In genomic region chr5:53249431-53250061, GRCm38 (mm10) we compare ENCODE assay signal across 13 mouse cellular contexts. TPM values are rescaled to one million over a fixed set of nuclear protein-coding genes. Genes with fewer than 3 reads are reported as not detected.
DNase-seq lines count a peak whose midpoint lies in the region; ATAC-seq and TF ChIP-seq lines count a peak whose summit lies in the region.
"Had no signal": no experiment of that assay in that cellular context is flagged by ENCODE, and none has a peak within 500 bp of the region (broad histone marks: within the 10 kb centered on the region; RNA-seq: fewer than 3 reads in every experiment).

No protein-coding gene starts in this region.

- H3K9ac ChIP-seq in embryonic facial prominence, embryonic 14.5 days (ENCODE audit: low read depth, low read length) = no peak overlapping the region
- no peak overlapping the region for H3K9ac ChIP-seq in lung, embryonic 15.5 days
- no peak overlapping the region for H3K9ac ChIP-seq in hindbrain, embryonic 14.5 days
- no peak overlapping the region for H3K9ac ChIP-seq in midbrain, postnatal 0 days (replicated peaks; ENCODE audit: low read length, poor library complexity, severe bottlenecking)
- H3K9ac ChIP-seq: liver, embryonic 12.5 days had no signal

- no peaks in the 10 kb centered on the region for H3K36me3 ChIP-seq in embryonic facial prominence, embryonic 14.5 days (ENCODE audit: control insufficient read depth, insufficient read depth, low read length)
- no peaks in the 10 kb centered on the region for H3K36me3 ChIP-seq in embryonic facial prominence, embryonic 10.5 days (replicated peaks)
- H3K36me3 ChIP-seq in lung, embryonic 15.5 days = no peaks in the 10 kb centered on the region
- no peaks in the 10 kb centered on the region for H3K36me3 ChIP-seq in hindbrain, embryonic 14.5 days (replicated peaks; ENCODE audit: control insufficient read depth, insufficient read depth)
- no peaks in the 10 kb centered on the region for H3K36me3 ChIP-seq in midbrain, postnatal 0 days (ENCODE audit: insufficient read depth, low read length)
- H3K36me3 ChIP-seq: liver, embryonic 12.5 days had no signal

- H3K27ac ChIP-seq in embryonic facial prominence, embryonic 14.5 days (replicated peaks; ENCODE audit: low read depth, low read length) = no peak overlapping the region
- H3K27ac ChIP-seq in embryonic facial prominence, embryonic 10.5 days (replicated peaks) = no peak overlapping the region
- no peak overlapping the region for H3K27ac ChIP-seq in lung, embryonic 15.5 days
- H3K27ac ChIP-seq in hindbrain, embryonic 14.5 days = no peak overlapping the region
- H3K27ac ChIP-seq in midbrain, postnatal 0 days (ENCODE audit: low read depth, low read length) = no peak overlapping the region
- H3K27ac ChIP-seq: liver, embryonic 12.5 days had no signal

- peak; percentile 71; the same call in 1 of the 2 replicates for ATAC-seq in embryonic facial prominence, embryonic 14.5 days (ENCODE audit: low read depth)
- 0 out of 2 replicates have a peak, but pooled peaks have one; percentile 27 for ATAC-seq in lung, embryonic 15.5 days (ENCODE audit: borderline replicate concordance, extremely low read depth, low FRiP score, low TSS enrichment)
- peak; percentile 63; the same call in 1 of the 2 replicates for ATAC-seq in hindbrain, embryonic 14.5 days (ENCODE audit: low FRiP score)
- ATAC-seq in midbrain, postnatal 0 days (ENCODE audit: low FRiP score) = peak; percentile 55
- ATAC-seq: intestine, postnatal 0 days; liver, embryonic 12.5 days; lung, postnatal 0 days had no signal

- no peak overlapping the region for H3K4me3 ChIP-seq in embryonic facial prominence, embryonic 14.5 days (ENCODE audit: low read depth, low read length)
- H3K4me3 ChIP-seq in embryonic facial prominence, embryonic 10.5 days = no peak overlapping the region
- H3K4me3 ChIP-seq in lung, embryonic 15.5 days = no peak overlapping the region
- H3K4me3 ChIP-seq in hindbrain, embryonic 14.5 days (replicated peaks; ENCODE audit: low read length) = no peak overlapping the region
- H3K4me3 ChIP-seq in midbrain, postnatal 0 days (ENCODE audit: low read depth, low read length) = no peak overlapping the region
- H3K4me3 ChIP-seq: liver, embryonic 12.5 days had no signal

- no peak for TF ChIP-seq CTCF in midbrain, postnatal 0 days (IDR thresholded peaks at IDR 0.05)

- H3K9me3 ChIP-seq in embryonic facial prominence, embryonic 14.5 days (ENCODE audit: control insufficient read depth, low read length) = no peaks in the 10 kb centered on the region
- H3K9me3 ChIP-seq in embryonic facial prominence, embryonic 10.5 days = no peaks in the 10 kb centered on the region
- H3K9me3 ChIP-seq in lung, embryonic 15.5 days = no peaks in the 10 kb centered on the region
- no peaks in the 10 kb centered on the region for H3K9me3 ChIP-seq in hindbrain, embryonic 14.5 days (ENCODE audit: control insufficient read depth, low read length)
- no peaks in the 10 kb centered on the region for H3K9me3 ChIP-seq in midbrain, postnatal 0 days (ENCODE audit: low read length)
- H3K9me3 ChIP-seq: liver, embryonic 12.5 days had no signal

- H3K4me1 ChIP-seq in embryonic facial prominence, embryonic 14.5 days (ENCODE audit: control insufficient read depth, insufficient read depth, low read length) = no peaks in the 10 kb centered on the region
- peaks cover 13% of the 10 kb centered on the region for H3K4me1 ChIP-seq in embryonic facial prominence, embryonic 10.5 days
- H3K4me1 ChIP-seq in lung, embryonic 15.5 days = no peaks in the 10 kb centered on the region
- no peaks in the 10 kb centered on the region for H3K4me1 ChIP-seq in hindbrain, embryonic 14.5 days (replicated peaks; ENCODE audit: control insufficient read depth, insufficient read depth, low read length)
- no peaks in the 10 kb centered on the region; the same call in 1 of the 2 replicates for H3K4me1 ChIP-seq in midbrain, postnatal 0 days (ENCODE audit: insufficient read depth, low read length)
- H3K4me1 ChIP-seq: liver, embryonic 12.5 days had no signal

- H3K4me2 ChIP-seq in embryonic facial prominence, embryonic 14.5 days (ENCODE audit: low read depth, low read length) = no peak overlapping the region
- H3K4me2 ChIP-seq in lung, embryonic 15.5 days = no peak overlapping the region
- no peak overlapping the region for H3K4me2 ChIP-seq in hindbrain, embryonic 14.5 days (replicated peaks)
- H3K4me2 ChIP-seq in midbrain, postnatal 0 days (ENCODE audit: low read depth, low read length, poor library complexity, severe bottlenecking) = no peak overlapping the region
- H3K4me2 ChIP-seq: liver, embryonic 12.5 days had no signal

- DNase-seq in embryonic facial prominence, embryonic 14.5 days (ENCODE audit: low spot score) = no peak
- DNase-seq in embryonic facial prominence, embryonic 10.5 days (ENCODE audit: low spot score) = no peak
- no peak for DNase-seq in lung, postnatal 14 days
- no peak for DNase-seq in hindbrain, embryonic 14.5 days (ENCODE audit: low spot score)
- DNase-seq in midbrain, postnatal 0 days (ENCODE audit: low spot score) = peak; percentile 64
- DNase-seq in frontal cortex, postnatal 14 days (ENCODE audit: low spot score in 2 of 2) = no peak
- DNase-seq in cerebellum, postnatal 36 days = no peak
- DNase-seq: cerebellum, adult 8-10 months; heart, adult 11 months had no signal

- no peaks in the 10 kb centered on the region; the same call in 1 of the 2 replicates for H3K27me3 ChIP-seq in embryonic facial prominence, embryonic 14.5 days (replicated peaks; ENCODE audit: control insufficient read depth, insufficient read depth, low read length)
- H3K27me3 ChIP-seq in embryonic facial prominence, embryonic 10.5 days (replicated peaks; ENCODE audit: low read depth, poor library complexity, severe bottlenecking) = peaks cover 38% of the 10 kb centered on the region
- H3K27me3 ChIP-seq in lung, embryonic 15.5 days = no peaks in the 10 kb centered on the region
- H3K27me3 ChIP-seq in hindbrain, embryonic 14.5 days (ENCODE audit: control insufficient read depth, insufficient read depth, low read length) = no peaks in the 10 kb centered on the region; the same call in 1 of the 2 replicates
- no peaks in the 10 kb centered on the region for H3K27me3 ChIP-seq in midbrain, postnatal 0 days (ENCODE audit: insufficient read depth, low read length)

- 64% methylated on average over 4 of the region's 4 CpGs for WGBS in embryonic facial prominence, embryonic 14.5 days
- WGBS in embryonic facial prominence, embryonic 10.5 days = 79% methylated on average over 4 of the region's 4 CpGs
- WGBS in lung, embryonic 15.5 days = 70% methylated on average over 4 of the region's 4 CpGs
- 56% methylated on average over 4 of the region's 4 CpGs for WGBS in hindbrain, embryonic 14.5 days
- WGBS in midbrain, postnatal 0 days = 65% methylated on average over 4 of the region's 4 CpGs

RNA-seq across cellular contexts. Expression of gene Smim20, which starts 17.3 kb away (rescaled TPM):
- polyA plus RNA-seq in embryonic facial prominence, embryonic 14.5 days (2014; fragmentation: Nextera tagmentation; extraction: Ambion mirVana) = 96.7 and 104 TPM in 2 replicates
- 53.2 and 57.7 TPM in 2 replicates for polyA plus RNA-seq in embryonic facial prominence, embryonic 10.5 days (2016; fragmentation: Nextera tagmentation; extraction: Ambion mirVana)
- 88.2 and 89.1 TPM in 2 replicates for polyA plus RNA-seq in lung, embryonic 15.5 days (2015; fragmentation: Nextera tagmentation; extraction: Ambion mirVana)
- polyA plus RNA-seq in hindbrain, embryonic 14.5 days (2014; fragmentation: Nextera tagmentation; extraction: Ambion mirVana) = 78.6 and 82.0 TPM in 2 replicates
- 35.7 and 40.2 TPM in 2 replicates for total RNA-seq in midbrain, postnatal 0 days (2014; rRNA removed)
- 76.0 and 83.3 TPM in 2 replicates for polyA plus RNA-seq in midbrain, postnatal 0 days (2015; fragmentation: Nextera tagmentation; extraction: Ambion mirVana)

RNA-seq across cellular contexts. Expression of gene Sel1l3, which starts 35.8 kb away (rescaled TPM):
- 5.9 and 6.9 TPM in 2 replicates for polyA plus RNA-seq in embryonic facial prominence, embryonic 14.5 days (2014; fragmentation: Nextera tagmentation; extraction: Ambion mirVana)
- polyA plus RNA-seq in embryonic facial prominence, embryonic 10.5 days (2016; fragmentation: Nextera tagmentation; extraction: Ambion mirVana) = 1.5 and 1.6 TPM in 2 replicates
- 5.4 and 6.1 TPM in 2 replicates for polyA plus RNA-seq in lung, embryonic 15.5 days (2015; fragmentation: Nextera tagmentation; extraction: Ambion mirVana)
- 7.7 and 8.2 TPM in 2 replicates for polyA plus RNA-seq in hindbrain, embryonic 14.5 days (2014; fragmentation: Nextera tagmentation; extraction: Ambion mirVana)
- total RNA-seq in midbrain, postnatal 0 days (2014; rRNA removed) = 19.0 and 22.2 TPM in 2 replicates
- polyA plus RNA-seq in midbrain, postnatal 0 days (2015; fragmentation: Nextera tagmentation; extraction: Ambion mirVana) = 4.7 TPM in 2 replicates
